Mouse (Mus musculus): ENCODE data around the gene Anp32a. TPM values are rescaled to one million over a fixed set of nuclear protein-coding genes. Genes with fewer than 3 reads are reported as not detected.

The Anp32a gene
- total RNA-seq, 2 experiments from 2014 or later, result 224 to 231 TPM

GRCm38 (mm10) chr9:62400531-62401170, 59.6 kb downstream of the Anp32a start:
- no peak for DNase-seq (ENCODE audit: low spot score in 2 of 2)

- no peak for DNase-seq (ENCODE audit: low spot score in 2 of 2)
Measured at GRCm38 (mm10) chr9:62401589-62401988, 60.5 kb downstream of the Anp32a start.

GRCm38 (mm10) chr9:62406423-62407013, 65.4 kb downstream of the Anp32a start:
- no peak for DNase-seq (ENCODE audit: low spot score in 2 of 2)

GRCm38 (mm10) chr9:62407357-62408146, 66.5 kb downstream of the Anp32a start:
- DNase-seq (ENCODE audit: low spot score in 2 of 2), result no peak

GRCm38 (mm10) chr9:62418742-62419141, 77.6 kb downstream of the Anp32a start:
- DNase-seq (ENCODE audit: low spot score in 2 of 2), result no peak

- peak in 1 of 2 experiments; percentile 26 for DNase-seq (ENCODE audit: low spot score in 2 of 2)
Measured at GRCm38 (mm10) chr9:62420261-62420917, 79.3 kb downstream of the Anp32a start.

- DNase-seq (ENCODE audit: low spot score in 2 of 2), result peak; percentile 67 to 73
Measured at GRCm38 (mm10) chr9:62421027-62421426, 79.9 kb downstream of the Anp32a start.

- no peak for DNase-seq (ENCODE audit: low spot score in 2 of 2)
Measured at GRCm38 (mm10) chr9:62421911-62422310, 80.8 kb downstream of the Anp32a start.

GRCm38 (mm10) chr9:62422926-62423325, 81.8 kb downstream of the Anp32a start:
- DNase-seq (ENCODE audit: low spot score in 2 of 2), result no peak

GRCm38 (mm10) chr9:62423871-62424270, 82.8 kb downstream of the Anp32a start:
- DNase-seq (ENCODE audit: low spot score in 2 of 2), result peak in 1 of 2 experiments; percentile 7

GRCm38 (mm10) chr9:62425265-62425664, 84.2 kb downstream of the Anp32a start:
- no peak for DNase-seq (ENCODE audit: low spot score in 2 of 2)

- DNase-seq (ENCODE audit: low spot score in 2 of 2), result peak in 1 of 2 experiments; percentile 9
Measured at GRCm38 (mm10) chr9:62426021-62426420, 84.9 kb downstream of the Anp32a start.

- DNase-seq (ENCODE audit: low spot score in 2 of 2), result peak in 1 of 2 experiments; percentile 8
Measured at GRCm38 (mm10) chr9:62426531-62426930, 85.4 kb downstream of the Anp32a start.

GRCm38 (mm10) chr9:62427010-62427409, 85.9 kb downstream of the Anp32a start:
- peak in 1 of 2 experiments; percentile 15 for DNase-seq (ENCODE audit: low spot score in 2 of 2)

Other genes with a start within 250 kb of the Anp32a start
- gene Glce, start 218.6 kb upstream of the Anp32a start, total RNA-seq (2021), result 10 to 100 TPM; 24.4 to 25.0 TPM
- under 1 TPM in 1 of 2 experiments, not detected in 1; 0.11 TPM for gene Spesp1, start 59.1 kb upstream of the Anp32a start, total RNA-seq (2021)
- gene Coro2b, start 195.8 kb downstream of the Anp32a start, total RNA-seq (2021), result 100 to 1,000 TPM; 131 to 136 TPM